Mouse (Mus musculus) intestine, embryonic 16.5 days (tissue): ENCODE measurements around the gene Larp7. TPM values are rescaled to one million over a fixed set of nuclear protein-coding genes. Genes with fewer than 3 reads are reported as not detected.
A peak's percentile ranks its signal among the peaks of the same experiment; 100 is the strongest.

Experiments
- ATAC-seq: fragments of 200-750 bp; cut with Nextera tagmentation; 2 replicates; pipeline ENCODE4 v1.8.0; 2017; ENCODE audit warnings: moderate TSS enrichment, moderate library complexity
- H3K27ac ChIP-seq: fragments of 300-500 bp; sonication (generic); 2 replicates; pipeline ENCODE4 v1.5.1; 2014; ENCODE audit warnings: mild to moderate bottlenecking, low read length
- H3K27me3 ChIP-seq: fragments of 300-500 bp; sonication (generic); replicated peaks from 2 replicates; pipeline ENCODE4 v1.6.1; 2014; ENCODE audit warnings: low read length, control low read depth, mixed read lengths; ENCODE audit not compliant: control insufficient read depth, insufficient read depth
- H3K36me3 ChIP-seq: fragments of 300-500 bp; sonication (generic); 2 replicates; pipeline ENCODE4 v1.6.1; 2014; ENCODE audit warnings: low read length, control low read depth; ENCODE audit not compliant: control insufficient read depth, insufficient read depth
- H3K4me1 ChIP-seq: fragments of 300-500 bp; sonication (generic); 2 replicates; pipeline ENCODE4 v1.6.1; 2014; ENCODE audit warnings: low read length, control low read depth, mixed read lengths; ENCODE audit not compliant: control insufficient read depth, insufficient read depth
- H3K4me2 ChIP-seq: fragments of 300-500 bp; sonication (generic); 2 replicates; pipeline ENCODE4 v1.6.1; 2014; ENCODE audit warnings: low read depth, low read length, control low read depth
- H3K4me3 ChIP-seq: fragments of 300-500 bp; sonication (generic); 2 replicates; pipeline ENCODE4 v1.5.1; 2014; ENCODE audit warnings: mild to moderate bottlenecking, low read length
- H3K9ac ChIP-seq: fragments of 300-500 bp; sonication (generic); 2 replicates; pipeline ENCODE4 v1.6.1; 2014; ENCODE audit warnings: low read depth, low read length
- H3K9me3 ChIP-seq: fragments of 300-500 bp; sonication (generic); 2 replicates; pipeline ENCODE4 v1.6.1; 2016; ENCODE audit warnings: low read length, control low read depth; ENCODE audit not compliant: control insufficient read depth
- WGBS: fragments of 180-500 bp; shearing (Covaris S2); extraction: QIAGEN DNeasy Blood & Tissue Kit; methylation state at CpG from one replicate; pipeline ENCODE4 v1.1.7; 2014; 5-methylcytosine and 5-hydroxymethylcytosine counted together
- polyA plus RNA-seq: library from polyadenylated mRNA; unstranded; fragments of >200 nt; fragmentation: Nextera tagmentation; extraction: Ambion mirVana; gene quantifications from 2 replicates; pipeline ENCODE4 v1.2.1, GENCODE M21; 2015

Gene Larp7
- polyA plus RNA-seq: 39.1 and 46.7 TPM in 2 replicates

GRCm38 (mm10) chr3:127552973-127553719, at the start of gene Larp7, which contains the start of gene Zgrf1:
Gene Larp7, minus strand, starts transcription at chr3:127553349.
Gene Zgrf1, plus strand, starts transcription at chr3:127553489.
- no peaks in the 10 kb centered on the region for H3K9me3 ChIP-seq
- peaks cover 6% of the 10 kb centered on the region; the same call in 1 of the 2 replicates for H3K4me1 ChIP-seq
- H3K27me3 ChIP-seq: no peaks in the 10 kb centered on the region
- peak within 1 kb of the TSS; percentile 59 for H3K4me3 ChIP-seq
- H3K9ac ChIP-seq: peak within 1 kb of the TSS; percentile 81
- peak within 1 kb of the TSS; percentile 93 for H3K27ac ChIP-seq
- peak within 1 kb of the TSS; percentile 67 for H3K4me2 ChIP-seq
- peak; percentile 99 for ATAC-seq
- WGBS: under 1% methylated on average over 72 of the region's 73 CpGs
- H3K36me3 ChIP-seq: 0 out of 2 replicates have a peak, but pooled peaks cover 3% of the 10 kb centered on the region

GRCm38 (mm10) chr3:127597136-127597535, 44.0 kb upstream of the Larp7 start:
- Histone ChIP-seq H3K36me3 (peaks cover 12% of the 10 kb centered on the region), H3K4me3 (no peak overlapping the region), H3K9ac (no peak overlapping the region), H3K4me2 (no peak overlapping the region), H3K27me3 (no peaks in the 10 kb centered on the region), H3K4me1 (no peaks in the 10 kb centered on the region), H3K9me3 (no peaks in the 10 kb centered on the region), H3K27ac (no peak overlapping the region)
- 92% methylated on average over 1 of the region's 1 CpGs for WGBS
- ATAC-seq: no peak; the same call in 1 of the 2 replicates

- Histone ChIP-seq H3K9ac (no peak overlapping the region), H3K4me2 (no peak overlapping the region), H3K27me3 (no peaks in the 10 kb centered on the region), H3K4me3 (no peak overlapping the region), H3K4me1 (peaks cover 3% of the 10 kb centered on the region; the same call in 1 of the 2 replicates), H3K27ac (no peak overlapping the region), H3K36me3 (no peaks in the 10 kb centered on the region), H3K9me3 (no peaks in the 10 kb centered on the region)
- WGBS: 54% methylated on average over 4 of the region's 4 CpGs
- ATAC-seq: peak; percentile 73
Measured at GRCm38 (mm10) chr3:127572557-127572956, 19.4 kb upstream of the Larp7 start.

GRCm38 (mm10) chr3:127565129-127565528, 12.0 kb upstream of the Larp7 start:
- no peak for ATAC-seq
- Histone ChIP-seq H3K4me2 (no peak overlapping the region), H3K27me3 (no peaks in the 10 kb centered on the region), H3K9me3 (no peaks in the 10 kb centered on the region), H3K4me3 (no peak overlapping the region), H3K9ac (no peak overlapping the region), H3K4me1 (no peaks in the 10 kb centered on the region), H3K27ac (no peak overlapping the region), H3K36me3 (peaks cover 3% of the 10 kb centered on the region; the same call in 1 of the 2 replicates)
- 76% methylated on average over 3 of the region's 3 CpGs for WGBS

- Histone ChIP-seq H3K27ac (no peak overlapping the region), H3K9ac (no peak overlapping the region), H3K4me1 (no peaks in the 10 kb centered on the region), H3K9me3 (no peaks in the 10 kb centered on the region), H3K36me3 (peaks cover 3% of the 10 kb centered on the region; the same call in 1 of the 2 replicates), H3K27me3 (no peaks in the 10 kb centered on the region), H3K4me3 (no peak overlapping the region), H3K4me2 (no peak overlapping the region)
- no peak for ATAC-seq
- WGBS: 86% methylated on average over 4 of the region's 4 CpGs
Measured at GRCm38 (mm10) chr3:127562974-127563373, 9.8 kb upstream of the Larp7 start.

GRCm38 (mm10) chr3:127558201-127558600, 5.1 kb upstream of the Larp7 start:
- Histone ChIP-seq H3K4me3 (no peak overlapping the region), H3K9ac (no peak overlapping the region), H3K27ac (no peak overlapping the region), H3K4me2 (no peak overlapping the region), H3K27me3 (no peaks in the 10 kb centered on the region), H3K36me3 (peaks cover 6% of the 10 kb centered on the region; the same call in 1 of the 2 replicates), H3K4me1 (0 out of 2 replicates have a peak, but pooled peaks cover 3% of the 10 kb centered on the region), H3K9me3 (no peaks in the 10 kb centered on the region)
- ATAC-seq: no peak

GRCm38 (mm10) chr3:127554723-127555122, 1.6 kb upstream of the Larp7 start:
- no peak overlapping the region for H3K9ac ChIP-seq
- no peak for ATAC-seq
- no peaks in the 10 kb centered on the region for H3K9me3 ChIP-seq
- H3K4me3 ChIP-seq: peak overlapping the region; percentile 24; the same call in 1 of the 2 replicates
- H3K36me3 ChIP-seq: 0 out of 2 replicates have a peak, but pooled peaks cover 3% of the 10 kb centered on the region
- H3K4me1 ChIP-seq: peaks cover 6% of the 10 kb centered on the region; the same call in 1 of the 2 replicates
- 39% methylated on average over 5 of the region's 5 CpGs for WGBS
- no peaks in the 10 kb centered on the region for H3K27me3 ChIP-seq
- no peak overlapping the region for H3K27ac ChIP-seq
- H3K4me2 ChIP-seq: peak overlapping the region; percentile 43; the same call in 1 of the 2 replicates

GRCm38 (mm10) chr3:127553720-127554043, 533 bp upstream of the Larp7 start:
- Histone ChIP-seq H3K9me3 (no peaks in the 10 kb centered on the region), H3K4me2 (peak overlapping the region; percentile 48), H3K4me3 (peak overlapping the region; percentile 59), H3K9ac (peak overlapping the region; percentile 59), H3K27me3 (no peaks in the 10 kb centered on the region), H3K36me3 (0 out of 2 replicates have a peak, but pooled peaks cover 3% of the 10 kb centered on the region), H3K27ac (no peak overlapping the region), H3K4me1 (peaks cover 6% of the 10 kb centered on the region; the same call in 1 of the 2 replicates)
- 0% methylated on average over 4 of the region's 4 CpGs for WGBS
- no peak for ATAC-seq

- H3K27ac ChIP-seq: no peak overlapping the region; the same call in 1 of the 2 replicates
- peaks cover 6% of the 10 kb centered on the region; the same call in 1 of the 2 replicates for H3K4me1 ChIP-seq
- H3K27me3 ChIP-seq: no peaks in the 10 kb centered on the region
- H3K4me2 ChIP-seq: peak overlapping the region; percentile 67
- 0 out of 2 replicates have a peak, but pooled peaks have one; percentile 0 for ATAC-seq
- H3K9ac ChIP-seq: peak overlapping the region; percentile 81
- peak overlapping the region; percentile 59 for H3K4me3 ChIP-seq
- H3K9me3 ChIP-seq: no peaks in the 10 kb centered on the region
- WGBS: 3% methylated on average over 10 of the region's 13 CpGs
- 0 out of 2 replicates have a peak, but pooled peaks cover 3% of the 10 kb centered on the region for H3K36me3 ChIP-seq
Measured at GRCm38 (mm10) chr3:127552434-127552972, 646 bp downstream of the Larp7 start.
